Mouse (Mus musculus) lung, adult 2 months (tissue): ENCODE data around the gene Ssh2.

Experiments used
- CTCF ChIP-seq: fragments of 200-500 bp; IDR thresholded peaks from 2 replicates; pipeline ENCODE4 v1.5.1; 2011; ENCODE audit warnings: mild to moderate bottlenecking, low read length, control low read depth; ENCODE audit not compliant: insufficient read depth
- POLR2A ChIP-seq: fragments of 200-500 bp; IDR thresholded peaks from 2 replicates; pipeline ENCODE4 v1.6.1; 2011; ENCODE audit warnings: low read depth, mild to moderate bottlenecking, control low read depth, low read length, borderline replicate concordance; ENCODE audit errors: extremely low read depth

- no peak for TF ChIP-seq POLR2A
- no peak for TF ChIP-seq CTCF
Measured at GRCm38 (mm10) chr11:77488771-77489581, 272.9 kb downstream of the Ssh2 start.
